Mouse (Mus musculus): ENCODE data around the gene Edar. TPM values are rescaled to one million over a fixed set of nuclear protein-coding genes. Genes with fewer than 3 reads are reported as not detected.

The Edar gene
- polyA plus RNA-seq, 1 experiment from 2014 or later, result 1.6 TPM

- H3K27ac ChIP-seq, result peak overlapping the region; percentile 25; the same call in 1 of the 2 replicates
- H3K9me3 ChIP-seq, result peaks cover 4% of the 10 kb centered on the region; the same call in 1 of the 2 replicates
- no peaks in the 10 kb centered on the region for H3K36me3 ChIP-seq
- H3K4me2 ChIP-seq, result peak overlapping the region; percentile 57
- under 1% methylated on average over 22 of the region's 22 CpGs for WGBS
- peaks cover 21% of the 10 kb centered on the region for H3K4me1 ChIP-seq (replicated peaks)
- no peaks in the 10 kb centered on the region for H3K27me3 ChIP-seq
- peak; percentile 49; the same call in 1 of the 2 replicates for ATAC-seq (ENCODE audit: insufficient number of reproducible peaks, insufficient read depth, low FRiP score, low TSS enrichment, low read depth)
- H3K9ac ChIP-seq (replicated peaks), result no peak overlapping the region
- H3K4me3 ChIP-seq (replicated peaks), result peak overlapping the region; percentile 21; the same call in 1 of the 2 replicates
These were observed 24.0 kb downstream of the Edar start for GRCm38 (mm10) chr10:58651270-58652042.

- no peak overlapping the region for H3K27ac ChIP-seq
- 74% methylated on average over 5 of the region's 5 CpGs for WGBS
- peaks cover 21% of the 10 kb centered on the region for H3K4me1 ChIP-seq (replicated peaks)
- H3K9me3 ChIP-seq, result peaks cover 4% of the 10 kb centered on the region; the same call in 1 of the 2 replicates
- H3K27me3 ChIP-seq, result no peaks in the 10 kb centered on the region
- H3K4me2 ChIP-seq, result no peak overlapping the region
- no peaks in the 10 kb centered on the region for H3K36me3 ChIP-seq
- H3K9ac ChIP-seq (replicated peaks), result no peak overlapping the region
- H3K4me3 ChIP-seq (replicated peaks), result no peak overlapping the region
- ATAC-seq (ENCODE audit: insufficient number of reproducible peaks, insufficient read depth, low FRiP score, low TSS enrichment, low read depth), result no peak
These were observed 26.7 kb downstream of the Edar start for GRCm38 (mm10) chr10:58648787-58649186.

- H3K4me3 ChIP-seq (replicated peaks), result no peak overlapping the region
- H3K27me3 ChIP-seq, result no peaks in the 10 kb centered on the region
- WGBS, result 84% methylated on average over 5 of the region's 5 CpGs
- H3K27ac ChIP-seq, result no peak overlapping the region
- no peak overlapping the region for H3K9ac ChIP-seq (replicated peaks)
- H3K36me3 ChIP-seq, result no peaks in the 10 kb centered on the region
- no peak overlapping the region for H3K4me2 ChIP-seq
- H3K4me1 ChIP-seq (replicated peaks), result peaks cover 15% of the 10 kb centered on the region
- no peak for ATAC-seq (ENCODE audit: insufficient number of reproducible peaks, insufficient read depth, low FRiP score, low TSS enrichment, low read depth)
- peaks cover under 1% of the 10 kb centered on the region; the same call in 1 of the 2 replicates for H3K9me3 ChIP-seq
These were observed 30.8 kb downstream of the Edar start for GRCm38 (mm10) chr10:58644671-58645070.

GRCm38 (mm10) chr10:58644194-58644593 lies 31.3 kb downstream of the Edar start:
- Histone ChIP-seq H3K36me3 (no peaks in the 10 kb centered on the region), H3K4me2 (no peak overlapping the region), H3K4me1 (replicated peaks) (peaks cover 15% of the 10 kb centered on the region), H3K4me3 (replicated peaks) (no peak overlapping the region), H3K9me3 (no peaks in the 10 kb centered on the region), H3K27ac (no peak overlapping the region), H3K27me3 (no peaks in the 10 kb centered on the region), H3K9ac (replicated peaks) (no peak overlapping the region)
- 90% methylated on average over 7 of the region's 7 CpGs for WGBS
- ATAC-seq (ENCODE audit: insufficient number of reproducible peaks, insufficient read depth, low FRiP score, low TSS enrichment, low read depth), result no peak

GRCm38 (mm10) chr10:58643001-58643400 lies 32.5 kb downstream of the Edar start:
- no peaks in the 10 kb centered on the region for H3K9me3 ChIP-seq
- no peak overlapping the region for H3K4me2 ChIP-seq
- no peaks in the 10 kb centered on the region for H3K27me3 ChIP-seq
- peaks cover 15% of the 10 kb centered on the region for H3K4me1 ChIP-seq (replicated peaks)
- no peaks in the 10 kb centered on the region for H3K36me3 ChIP-seq
- 86% methylated on average over 9 of the region's 9 CpGs for WGBS
- H3K9ac ChIP-seq (replicated peaks), result no peak overlapping the region
- no peak overlapping the region for H3K27ac ChIP-seq
- ATAC-seq (ENCODE audit: insufficient number of reproducible peaks, insufficient read depth, low FRiP score, low TSS enrichment, low read depth), result no peak
- H3K4me3 ChIP-seq (replicated peaks), result no peak overlapping the region

- H3K27ac ChIP-seq, result no peak overlapping the region
- H3K36me3 ChIP-seq, result no peaks in the 10 kb centered on the region
- H3K4me1 ChIP-seq (replicated peaks), result peaks cover 19% of the 10 kb centered on the region
- ATAC-seq (ENCODE audit: insufficient number of reproducible peaks, insufficient read depth, low FRiP score, low TSS enrichment, low read depth), result no peak
- no peak overlapping the region; the same call in 1 of the 2 replicates for H3K4me2 ChIP-seq
- no peak overlapping the region for H3K4me3 ChIP-seq (replicated peaks)
- WGBS, result 61% methylated on average over 10 of the region's 10 CpGs
- H3K9me3 ChIP-seq, result no peaks in the 10 kb centered on the region
- no peaks in the 10 kb centered on the region for H3K27me3 ChIP-seq
- no peak overlapping the region for H3K9ac ChIP-seq (replicated peaks)
These were observed 33.8 kb downstream of the Edar start for GRCm38 (mm10) chr10:58641631-58642030.

- 54% methylated on average over 19 of the region's 19 CpGs for WGBS
- no peak overlapping the region for H3K4me3 ChIP-seq (replicated peaks)
- ATAC-seq (ENCODE audit: insufficient number of reproducible peaks, insufficient read depth, low FRiP score, low TSS enrichment, low read depth), result 0 out of 2 replicates have a peak, but pooled peaks have one; percentile 38
- H3K27ac ChIP-seq, result no peak overlapping the region
- H3K27me3 ChIP-seq, result no peaks in the 10 kb centered on the region
- H3K4me1 ChIP-seq (replicated peaks), result peaks cover 24% of the 10 kb centered on the region
- H3K36me3 ChIP-seq, result no peaks in the 10 kb centered on the region
- no peaks in the 10 kb centered on the region for H3K9me3 ChIP-seq
- no peak overlapping the region for H3K9ac ChIP-seq (replicated peaks)
- H3K4me2 ChIP-seq, result no peak overlapping the region; the same call in 1 of the 2 replicates
These were observed 34.7 kb downstream of the Edar start for GRCm38 (mm10) chr10:58640446-58641400.

- ATAC-seq (ENCODE audit: insufficient number of reproducible peaks, insufficient read depth, low FRiP score, low TSS enrichment, low read depth), result no peak
- no peaks in the 10 kb centered on the region for H3K9me3 ChIP-seq
- no peak overlapping the region for H3K4me2 ChIP-seq
- peaks cover 24% of the 10 kb centered on the region for H3K4me1 ChIP-seq (replicated peaks)
- H3K36me3 ChIP-seq, result no peaks in the 10 kb centered on the region
- no peaks in the 10 kb centered on the region for H3K27me3 ChIP-seq
- H3K27ac ChIP-seq, result no peak overlapping the region
- no peak overlapping the region for H3K9ac ChIP-seq (replicated peaks)
- 76% methylated on average over 6 of the region's 6 CpGs for WGBS
- H3K4me3 ChIP-seq (replicated peaks), result no peak overlapping the region
These were observed 36.2 kb downstream of the Edar start for GRCm38 (mm10) chr10:58639291-58639690.

- Histone ChIP-seq H3K4me2 (no peak overlapping the region), H3K27ac (no peak overlapping the region), H3K4me3 (replicated peaks) (no peak overlapping the region), H3K36me3 (no peaks in the 10 kb centered on the region), H3K9me3 (no peaks in the 10 kb centered on the region), H3K4me1 (replicated peaks) (peaks cover 23% of the 10 kb centered on the region), H3K27me3 (no peaks in the 10 kb centered on the region), H3K9ac (replicated peaks) (no peak overlapping the region)
- no peak for ATAC-seq (ENCODE audit: insufficient number of reproducible peaks, insufficient read depth, low FRiP score, low TSS enrichment, low read depth)
- WGBS, result 41% methylated on average over 7 of the region's 7 CpGs
These were observed 38.9 kb downstream of the Edar start for GRCm38 (mm10) chr10:58636431-58637080.

GRCm38 (mm10) chr10:58633507-58633906 lies 41.9 kb downstream of the Edar start:
- Histone ChIP-seq H3K27ac (no peak overlapping the region), H3K9ac (replicated peaks) (no peak overlapping the region), H3K4me3 (replicated peaks) (no peak overlapping the region), H3K9me3 (no peaks in the 10 kb centered on the region), H3K4me2 (no peak overlapping the region), H3K36me3 (no peaks in the 10 kb centered on the region), H3K27me3 (no peaks in the 10 kb centered on the region), H3K4me1 (replicated peaks) (peaks cover 17% of the 10 kb centered on the region)
- 77% methylated on average over 2 of the region's 2 CpGs for WGBS
- ATAC-seq (ENCODE audit: insufficient number of reproducible peaks, insufficient read depth, low FRiP score, low TSS enrichment, low read depth), result no peak

- H3K27me3 ChIP-seq, result no peaks in the 10 kb centered on the region
- H3K9ac ChIP-seq (replicated peaks), result no peak overlapping the region
- H3K9me3 ChIP-seq, result no peaks in the 10 kb centered on the region
- H3K27ac ChIP-seq, result no peak overlapping the region
- peak; percentile 16; the same call in 1 of the 2 replicates for ATAC-seq (ENCODE audit: insufficient number of reproducible peaks, insufficient read depth, low FRiP score, low TSS enrichment, low read depth)
- H3K4me3 ChIP-seq (replicated peaks), result no peak overlapping the region
- H3K4me1 ChIP-seq (replicated peaks), result 0 out of 2 replicates have a peak, but pooled peaks cover 12% of the 10 kb centered on the region
- H3K36me3 ChIP-seq, result no peaks in the 10 kb centered on the region
- H3K4me2 ChIP-seq, result no peak overlapping the region
These were observed 47.9 kb downstream of the Edar start for GRCm38 (mm10) chr10:58627569-58627968.
